ENCODE assay signal across 10 mouse cellular contexts in the genomic region with DNA sequence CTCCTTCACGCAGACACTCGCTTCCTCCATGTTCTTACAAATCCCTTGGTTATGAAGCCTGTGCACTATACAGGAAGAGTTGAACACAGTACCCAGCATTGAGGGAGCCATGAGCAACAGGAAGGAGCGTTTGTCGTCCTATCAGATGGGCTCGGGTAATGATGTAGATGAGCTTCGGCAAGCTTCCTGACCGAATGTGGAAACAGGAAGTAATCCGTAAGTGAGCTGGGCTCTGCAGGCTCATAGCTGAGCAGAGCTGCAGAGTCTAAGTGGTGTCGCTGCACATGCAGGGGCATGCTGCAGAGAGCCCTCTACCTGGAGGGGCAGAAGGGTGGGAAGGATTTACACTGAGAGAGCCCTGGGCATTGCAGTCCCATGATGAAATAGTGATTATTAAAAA.
A peak's percentile ranks its signal among the peaks of the same experiment; 100 is the strongest.
DNase-seq lines count a peak whose midpoint lies in the region; ATAC-seq lines count a peak whose summit lies in the region.
"Had no signal": no experiment of that assay in that cellular context is flagged by ENCODE, and none has a peak within 500 bp of the region (broad histone marks: within the 10 kb centered on the region; RNA-seq: fewer than 3 reads in every experiment).

No protein-coding gene starts in this region.

- 62% methylated on average over 9 of the region's 9 CpGs for WGBS in heart, embryonic 12.5 days
- WGBS in limb, embryonic 12.5 days: 70% methylated on average over 9 of the region's 9 CpGs
- WGBS in hindbrain, embryonic 11.5 days: 93% methylated on average over 9 of the region's 9 CpGs

- no peak overlapping the region for H3K4me3 ChIP-seq in heart, embryonic 12.5 days
- H3K4me3 ChIP-seq in limb, embryonic 12.5 days (replicated peaks): no peak overlapping the region
- no peak overlapping the region for H3K4me3 ChIP-seq in hindbrain, embryonic 11.5 days (ENCODE audit: low read depth, low read length)
- H3K4me3 ChIP-seq: gastrocnemius, adult 2 months; hindbrain, embryonic 15.5 days had no signal

- no peak for DNase-seq in heart, postnatal 25 days (ENCODE audit: low spot score)
- DNase-seq in splenic B cell, adult 2 months (ENCODE audit: low read depth, low spot score): peak; percentile 20
- no peak for DNase-seq in adrenal gland, postnatal 10 days
- no peak for DNase-seq in spleen, adult 12 weeks (ENCODE audit: low spot score)
- no peak for DNase-seq in hindbrain, embryonic 11.5 days (ENCODE audit: low spot score)

- peaks cover 2% of the 10 kb centered on the region; the same call in 1 of the 2 replicates for H3K36me3 ChIP-seq in heart, embryonic 12.5 days
- 0 out of 2 replicates have a peak, but pooled peaks cover 21% of the 10 kb centered on the region for H3K36me3 ChIP-seq in limb, embryonic 12.5 days
- no peaks in the 10 kb centered on the region for H3K36me3 ChIP-seq in splenic B cell, adult 2 months (ENCODE audit: control insufficient read depth, insufficient read depth, low read length, poor library complexity, severe bottlenecking)
- H3K36me3 ChIP-seq in hindbrain, embryonic 11.5 days (ENCODE audit: control insufficient read depth, insufficient read depth, low read length): no peaks in the 10 kb centered on the region
- H3K36me3 ChIP-seq: hindbrain, embryonic 15.5 days had no signal

- H3K27me3 ChIP-seq in heart, embryonic 12.5 days (replicated peaks): no peaks in the 10 kb centered on the region
- no peaks in the 10 kb centered on the region for H3K27me3 ChIP-seq in limb, embryonic 12.5 days
- H3K27me3 ChIP-seq in splenic B cell, adult 2 months (ENCODE audit: control insufficient read depth, insufficient read depth, low read length, poor library complexity, severe bottlenecking): no peaks in the 10 kb centered on the region
- no peaks in the 10 kb centered on the region for H3K27me3 ChIP-seq in hindbrain, embryonic 11.5 days (ENCODE audit: control insufficient read depth, insufficient read depth, low read length)
- H3K27me3 ChIP-seq: hindbrain, embryonic 15.5 days had no signal

- intact Hi-C loops in heart, postnatal 25 days (cut with DNase I): loop anchor here (5.0 kb wide), 1 partner anchor 48 kb away; no protein-coding TSS in a partner anchor

- H3K4me1 ChIP-seq in heart, embryonic 12.5 days (replicated peaks): peaks cover 37% of the 10 kb centered on the region
- peaks cover 95% of the 10 kb centered on the region for H3K4me1 ChIP-seq in limb, embryonic 12.5 days (replicated peaks)
- 0 out of 2 replicates have a peak, but pooled peaks cover 4% of the 10 kb centered on the region for H3K4me1 ChIP-seq in hindbrain, embryonic 11.5 days (replicated peaks; ENCODE audit: control insufficient read depth, insufficient read depth, low read length)

- no peak overlapping the region for H3K9ac ChIP-seq in heart, embryonic 12.5 days
- H3K9ac ChIP-seq in limb, embryonic 12.5 days (replicated peaks): no peak overlapping the region
- H3K9ac ChIP-seq in hindbrain, embryonic 11.5 days (ENCODE audit: low read depth, low read length): no peak overlapping the region
- H3K9ac ChIP-seq: hindbrain, embryonic 15.5 days had no signal

- H3K9me3 ChIP-seq in heart, embryonic 12.5 days (replicated peaks): no peaks in the 10 kb centered on the region
- H3K9me3 ChIP-seq in limb, embryonic 12.5 days: no peaks in the 10 kb centered on the region
- H3K9me3 ChIP-seq in hindbrain, embryonic 11.5 days (ENCODE audit: control insufficient read depth, low read length): no peaks in the 10 kb centered on the region
- H3K9me3 ChIP-seq: hindbrain, embryonic 15.5 days had no signal

- H3K27ac ChIP-seq in heart, embryonic 12.5 days (ENCODE audit: poor library complexity, severe bottlenecking): no peak overlapping the region
- peak overlapping the region; percentile 1; the same call in 1 of the 2 replicates for H3K27ac ChIP-seq in limb, embryonic 12.5 days
- H3K27ac ChIP-seq in hindbrain, embryonic 11.5 days (ENCODE audit: low read depth, low read length): no peak overlapping the region
- H3K27ac ChIP-seq: gastrocnemius, adult 2 months; hindbrain, embryonic 15.5 days had no signal

- peak; percentile 62; the same call in 1 of the 2 replicates for ATAC-seq in heart, embryonic 12.5 days (ENCODE audit: insufficient number of reproducible peaks, low FRiP score)
- ATAC-seq in CD4-positive, CD25-positive, alpha-beta regulatory T cell, adult 4 months: peak; percentile 60
- ATAC-seq in limb, embryonic 12.5 days (ENCODE audit: insufficient number of reproducible peaks, insufficient read depth, low FRiP score, low TSS enrichment, low read depth): no peak
- ATAC-seq in hindbrain, embryonic 11.5 days (ENCODE audit: low FRiP score): no peak

- H3K4me2 ChIP-seq in heart, embryonic 12.5 days: no peak overlapping the region
- no peak overlapping the region for H3K4me2 ChIP-seq in limb, embryonic 12.5 days
- no peak overlapping the region for H3K4me2 ChIP-seq in hindbrain, embryonic 11.5 days (replicated peaks; ENCODE audit: low read depth, low read length)
- H3K4me2 ChIP-seq: hindbrain, embryonic 15.5 days had no signal

Comparison
In these comparisons a context has a peak if more than half of its experiments do, and no peak if none do; other contexts are left out.
1. ATAC-seq: peak in heart, embryonic 12.5 days (single experiment) and CD4-positive, CD25-positive, alpha-beta regulatory T cell, adult 4 months (single experiment); none in limb, embryonic 12.5 days (single experiment) and hindbrain, embryonic 11.5 days (single experiment).